Mouse (Mus musculus): ENCODE measurements around the gene Ltbp2. TPM values are rescaled to one million over a fixed set of nuclear protein-coding genes. Genes with fewer than 3 reads are reported as not detected.

The Ltbp2 gene
- total RNA-seq, 2 experiments from 2014 or later = 1.4 to 1.9 TPM

- no peak for DNase-seq
- intact Hi-C loops (cut with DNase I) = no loop called here
These were observed 67.3 kb downstream of the Ltbp2 start for GRCm38 (mm10) chr12:84809033-84809432.

GRCm38 (mm10) chr12:84807351-84807750 lies 69.0 kb downstream of the Ltbp2 start:
- DNase-seq = no peak
- intact Hi-C loops (cut with DNase I) = no loop called here

- no peak for DNase-seq
- intact Hi-C loops (cut with DNase I) = no loop called here
These were observed 69.6 kb downstream of the Ltbp2 start for GRCm38 (mm10) chr12:84806726-84807125.

GRCm38 (mm10) chr12:84806010-84806409 lies 70.3 kb downstream of the Ltbp2 start:
- no peak for DNase-seq
- intact Hi-C loops (cut with DNase I) = no loop called here

- intact Hi-C loops (cut with DNase I) = no loop called here
- DNase-seq = no peak
These were observed 71.0 kb downstream of the Ltbp2 start for GRCm38 (mm10) chr12:84805228-84805842.

GRCm38 (mm10) chr12:84802625-84803024 lies 73.7 kb downstream of the Ltbp2 start:
- intact Hi-C loops (cut with DNase I) = no loop called here
- DNase-seq = no peak

GRCm38 (mm10) chr12:84801532-84802110 lies 74.7 kb downstream of the Ltbp2 start:
- DNase-seq = no peak
- intact Hi-C loops (cut with DNase I) = no loop called here

GRCm38 (mm10) chr12:84800419-84800818 lies 75.9 kb downstream of the Ltbp2 start:
- intact Hi-C loops (cut with DNase I) = no loop called here
- DNase-seq = peak; percentile 37 to 41

GRCm38 (mm10) chr12:84799086-84799485 lies 77.2 kb downstream of the Ltbp2 start:
- intact Hi-C loops (cut with DNase I) = no loop called here
- DNase-seq = no peak

- no peak for DNase-seq
- intact Hi-C loops (cut with DNase I) = no loop called here
These were observed 81.7 kb downstream of the Ltbp2 start for GRCm38 (mm10) chr12:84794647-84795046.

GRCm38 (mm10) chr12:84792629-84793028 lies 83.7 kb downstream of the Ltbp2 start:
- intact Hi-C loops (cut with DNase I) = no loop called here
- DNase-seq = no peak

- intact Hi-C loops (cut with DNase I) = no loop called here
- DNase-seq = no peak
These were observed 85.5 kb downstream of the Ltbp2 start for GRCm38 (mm10) chr12:84790853-84791252.

GRCm38 (mm10) chr12:84786091-84786490 lies 90.2 kb downstream of the Ltbp2 start:
- intact Hi-C loops (cut with DNase I) = no loop called here
- no peak for DNase-seq

GRCm38 (mm10) chr12:84784604-84785381 lies 91.5 kb downstream of the Ltbp2 start:
- intact Hi-C loops (cut with DNase I) = loop anchor here (1.0 to 5.0 kb wide), 2 partner anchors 93 to 188 kb away; partner anchors contain the start of genes Arel1 and Fcf1
- DNase-seq = peak; percentile 86 to 91

GRCm38 (mm10) chr12:84776229-84776628 lies 100.1 kb downstream of the Ltbp2 start:
- intact Hi-C loops (cut with DNase I) = no loop called here
- DNase-seq = no peak

GRCm38 (mm10) chr12:84774376-84774775 lies 102.0 kb downstream of the Ltbp2 start:
- no peak for DNase-seq
- intact Hi-C loops (cut with DNase I) = no loop called here

- no peak for DNase-seq
These were observed 102.9 kb downstream of the Ltbp2 start for GRCm38 (mm10) chr12:84773476-84773875.

GRCm38 (mm10) chr12:84772726-84773441 lies 103.4 kb downstream of the Ltbp2 start, which contains the start of the genes Npc2 and Isca2:
TSS of gene Npc2 (minus strand) at chr12:84773152.
TSS of gene Isca2 (plus strand) at chr12:84773251.
- peak; percentile 93 to 94 for DNase-seq
- intact Hi-C loops (cut with DNase I) = no loop called here

More at GRCm38 (mm10) chr12:84773476-84773875, 102.9 kb downstream of the Ltbp2 start:
- intact Hi-C loops (cut with DNase I) = no loop called here

- intact Hi-C loops (cut with DNase I) = no loop called here
- DNase-seq = no peak
These were observed 104.3 kb downstream of the Ltbp2 start for GRCm38 (mm10) chr12:84771981-84772520.

- intact Hi-C loops (cut with DNase I) = no loop called here
These were observed 106.7 kb downstream of the Ltbp2 start for GRCm38 (mm10) chr12:84769624-84770023.

GRCm38 (mm10) chr12:84767510-84767909 lies 108.8 kb downstream of the Ltbp2 start:
- DNase-seq = no peak
- intact Hi-C loops (cut with DNase I) = no loop called here

More at GRCm38 (mm10) chr12:84769624-84770023, 106.7 kb downstream of the Ltbp2 start:
- no peak for DNase-seq

Measured in heart, postnatal 36 days (tissue).